Mouse (Mus musculus) frontal cortex, postnatal 36 days (tissue): ENCODE measurements around the gene Ltn1.

Experiments
- DNase-seq, 2 experiments: peaks; one replicate each; pipeline ENCODE4 v3.0.0; 2022; ENCODE audit warnings: low spot score in 2 of 2

Ltn1 gene

GRCm38 (mm10) chr16:87432033-87432814, at the start of gene Ltn1:
Gene Ltn1, minus strand, starts transcription at chr16:87432612.
- peak; percentile 95 to 99 for DNase-seq

GRCm38 (mm10) chr16:87470579-87470978, 38.2 kb upstream of the Ltn1 start:
- DNase-seq: no peak

- DNase-seq: no peak
Measured at GRCm38 (mm10) chr16:87458752-87459151, 26.3 kb upstream of the Ltn1 start.

GRCm38 (mm10) chr16:87455180-87455611, 22.8 kb upstream of the Ltn1 start:
- DNase-seq: peak; percentile 43 to 44

- DNase-seq: peak; percentile 96 to 97
Measured at GRCm38 (mm10) chr16:87454419-87455179, 22.2 kb upstream of the Ltn1 start, which contains the start of gene Usp16. Gene Usp16, plus strand, starts transcription at chr16:87454703.

- no peak for DNase-seq
Measured at GRCm38 (mm10) chr16:87453226-87453625, 20.8 kb upstream of the Ltn1 start.

- DNase-seq: no peak
Measured at GRCm38 (mm10) chr16:87445528-87445927, 13.1 kb upstream of the Ltn1 start.

- no peak for DNase-seq
Measured at GRCm38 (mm10) chr16:87445110-87445509, 12.7 kb upstream of the Ltn1 start.

GRCm38 (mm10) chr16:87444071-87444470, 11.7 kb upstream of the Ltn1 start:
- DNase-seq: no peak

- DNase-seq: no peak
Measured at GRCm38 (mm10) chr16:87443245-87443644, 10.8 kb upstream of the Ltn1 start.

- DNase-seq: no peak
Measured at GRCm38 (mm10) chr16:87442291-87442690, 9.9 kb upstream of the Ltn1 start.

- DNase-seq: no peak
Measured at GRCm38 (mm10) chr16:87441089-87441488, 8.7 kb upstream of the Ltn1 start.

GRCm38 (mm10) chr16:87440184-87440686, 7.8 kb upstream of the Ltn1 start, which contains the start of gene Rwdd2b:
Gene Rwdd2b, minus strand, starts transcription at chr16:87440573.
- peak; percentile 93 for DNase-seq

- no peak for DNase-seq
Measured at GRCm38 (mm10) chr16:87438697-87439096, 6.3 kb upstream of the Ltn1 start.

GRCm38 (mm10) chr16:87437096-87437495, 4.7 kb upstream of the Ltn1 start:
- DNase-seq: no peak

GRCm38 (mm10) chr16:87435411-87436205, 3.2 kb upstream of the Ltn1 start:
- DNase-seq: no peak

- DNase-seq: no peak
Measured at GRCm38 (mm10) chr16:87434946-87435345, 2.5 kb upstream of the Ltn1 start.

GRCm38 (mm10) chr16:87434266-87434665, 1.9 kb upstream of the Ltn1 start:
- DNase-seq: no peak

GRCm38 (mm10) chr16:87427516-87427915, 4.9 kb downstream of the Ltn1 start:
- DNase-seq: no peak

GRCm38 (mm10) chr16:87420662-87421061, 11.8 kb downstream of the Ltn1 start:
- no peak for DNase-seq

GRCm38 (mm10) chr16:87405001-87405400, 27.4 kb downstream of the Ltn1 start:
- DNase-seq: no peak
